Mouse (Mus musculus) forelimb bud, embryonic 11.5 days (tissue): Measurements from ENCODE around the gene Zc3h12b.
"Not testable (repeated sequence)": the region's sequence is repeated elsewhere in the genome, so short reads cannot be mapped to it uniquely, and the experiment has no call there.

ENCODE experiments used
- DNase-seq: peaks from one replicate; pipeline ENCODE4 v3.0.0-alpha.2; 2012; ENCODE audit warnings: low read depth, low spot score

The Zc3h12b gene

GRCm38 (mm10) chrX:95711227-95712111 is at the start of gene Zc3h12b:
Gene Zc3h12b, plus strand, starts transcription at chrX:95711678.
- peak; percentile 77 for DNase-seq

- DNase-seq = no peak
Observed at GRCm38 (mm10) chrX:95682206-95682605, 29.3 kb upstream of the Zc3h12b start.

- no peak for DNase-seq
Observed at GRCm38 (mm10) chrX:95687119-95687518, 24.4 kb upstream of the Zc3h12b start.

GRCm38 (mm10) chrX:95738253-95738652 is 26.8 kb downstream of the Zc3h12b start:
- peak; percentile 2 for DNase-seq

DNA sequence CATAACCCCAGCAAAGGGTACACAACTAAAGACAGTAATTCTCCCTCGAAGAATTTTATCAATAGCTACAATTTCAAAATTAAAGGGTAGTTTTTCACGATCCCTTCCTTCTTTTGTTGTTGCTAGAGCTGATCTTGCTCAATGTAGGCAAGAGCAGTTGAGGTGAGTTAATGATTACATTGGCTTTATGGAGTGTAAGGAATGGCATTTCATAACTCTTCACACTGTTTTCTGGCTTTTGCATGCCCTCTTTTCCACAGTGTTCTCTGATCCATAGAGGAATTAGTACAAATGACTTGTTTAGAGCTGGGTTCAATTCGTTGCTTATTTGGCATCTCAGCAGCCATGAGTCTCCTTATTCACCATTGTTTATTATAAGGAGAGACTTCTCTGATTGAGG is 84.4 kb downstream of the Zc3h12b start:
- DNase-seq = no peak

GRCm38 (mm10) chrX:95801790-95802189 is 90.3 kb downstream of the Zc3h12b start:
- DNase-seq = no peak

DNA sequence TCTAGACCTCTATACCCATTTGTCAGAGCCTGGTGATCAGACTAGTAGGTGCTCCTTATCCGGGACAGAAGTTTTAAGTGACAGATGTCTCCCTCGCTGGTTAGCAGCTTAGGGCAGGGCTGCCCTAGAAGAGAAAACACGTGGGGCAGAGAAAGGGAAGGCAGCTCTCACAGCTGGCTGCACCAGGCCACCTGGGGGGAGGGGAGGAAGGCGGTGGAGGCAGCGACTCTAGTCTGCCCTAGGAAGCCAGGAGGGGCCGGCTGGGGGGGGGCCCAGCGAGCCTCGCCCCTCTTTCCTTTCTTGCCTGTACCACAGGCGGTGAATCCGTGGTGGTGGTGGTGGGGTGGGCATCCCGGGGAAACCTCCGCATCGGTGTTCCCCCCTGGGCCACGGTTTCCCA is 141.3 kb downstream of the Zc3h12b start:
- DNase-seq = peak; percentile 0

DNA sequence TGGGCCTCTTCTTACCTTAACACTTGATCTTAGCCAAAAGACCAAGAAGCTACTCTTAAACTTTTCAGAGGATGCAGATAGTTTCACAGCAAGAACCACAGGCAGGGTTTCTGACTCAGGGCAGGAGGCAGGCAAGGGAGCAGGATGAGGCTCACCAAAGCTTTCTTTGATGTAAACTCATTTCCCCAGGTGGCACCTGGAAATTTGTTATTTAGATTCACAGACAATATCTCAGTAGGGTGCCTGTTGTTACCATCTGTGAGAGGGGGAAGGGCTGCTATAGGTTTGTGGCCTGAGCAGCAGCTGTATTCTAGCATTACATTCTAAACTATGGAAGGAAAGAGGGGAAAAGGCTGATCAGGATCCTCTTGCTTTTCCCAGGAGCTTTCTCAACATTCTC is 169.6 kb downstream of the Zc3h12b start:
- DNase-seq = no peak

DNA sequence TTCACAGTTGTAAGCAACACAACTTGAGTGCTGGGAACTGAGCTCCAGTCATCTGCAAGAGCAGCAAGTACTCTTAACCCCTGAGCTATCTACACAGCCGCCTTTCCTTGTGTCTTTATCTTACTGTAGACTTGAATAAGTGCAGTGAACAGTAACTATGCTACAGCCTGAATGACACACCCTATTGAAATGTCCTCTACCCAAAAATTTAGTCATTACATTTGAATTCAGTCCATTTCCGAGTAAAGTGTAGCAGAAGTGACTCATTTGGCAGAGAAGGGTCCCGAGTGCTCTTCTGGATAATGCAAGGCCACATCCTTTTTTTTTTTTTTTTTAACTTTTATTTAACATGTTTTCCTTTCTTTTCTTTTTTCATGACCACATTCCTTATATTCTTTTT is 191.2 kb downstream of the Zc3h12b start:
- no peak for DNase-seq

GRCm38 (mm10) chrX:95935481-95935880 is 224.0 kb downstream of the Zc3h12b start:
- no peak for DNase-seq

GRCm38 (mm10) chrX:95945496-95945895 is 234.0 kb downstream of the Zc3h12b start:
- DNase-seq = no peak

DNA sequence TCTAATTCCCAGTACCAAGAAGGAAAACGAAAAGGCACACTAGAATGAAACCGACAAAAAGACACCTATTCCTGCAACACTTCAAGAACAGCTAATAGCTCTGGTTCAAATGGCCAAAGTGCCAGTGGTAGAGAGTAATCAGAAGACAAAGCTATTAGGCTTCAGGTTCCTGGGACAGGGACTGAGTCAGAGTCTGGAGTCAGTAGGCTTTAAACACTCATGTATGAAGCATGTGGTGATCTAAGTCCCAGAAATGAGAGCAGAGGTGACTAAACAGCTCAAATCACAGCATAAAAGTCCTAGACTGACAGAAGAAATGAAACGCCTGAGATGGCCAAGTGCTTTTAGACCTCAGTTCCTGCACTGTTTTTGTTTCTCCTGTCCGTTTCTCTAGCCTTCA is 236.7 kb downstream of the Zc3h12b start:
- DNase-seq = no peak

GRCm38 (mm10) chrX:95950776-95951175 is 239.3 kb downstream of the Zc3h12b start:
- peak; percentile 24 for DNase-seq

DNA sequence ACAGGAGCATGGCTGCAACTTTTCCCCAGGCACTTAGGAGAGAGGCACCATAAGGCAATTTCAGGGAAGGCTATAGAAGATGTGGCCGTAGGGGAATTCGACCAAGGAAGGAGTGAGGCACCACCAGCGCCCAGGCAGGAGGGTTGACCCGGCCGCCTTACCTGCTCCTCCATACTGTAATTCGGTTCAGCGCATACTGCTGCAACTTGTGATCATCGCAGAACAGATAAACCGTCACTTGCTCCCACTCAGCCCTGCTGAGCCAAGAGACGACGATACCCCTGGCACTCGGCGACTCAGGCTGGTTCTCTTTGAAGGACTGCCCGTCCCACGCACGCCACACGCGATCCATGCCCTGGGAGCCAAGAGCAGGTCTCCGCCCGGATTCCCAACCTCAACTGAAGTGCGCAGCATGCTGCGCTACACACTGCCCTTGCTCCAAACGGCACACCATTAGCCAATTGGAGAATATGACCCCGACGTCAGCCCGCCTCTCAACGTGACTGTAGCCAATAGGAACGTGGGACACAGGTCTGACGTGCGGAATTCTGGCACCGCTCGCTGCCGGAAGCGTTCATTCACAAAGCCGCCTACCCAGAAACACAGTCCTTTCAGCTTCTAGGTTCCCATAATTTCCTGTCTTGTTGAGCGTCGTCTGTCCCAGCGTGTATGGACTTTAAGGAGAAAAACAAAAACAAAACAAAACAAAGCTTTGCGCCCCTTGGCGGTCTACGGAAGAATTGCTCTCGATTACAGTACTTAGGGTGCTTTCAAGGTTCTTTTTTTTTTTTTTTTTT is 245.2 kb downstream of the Zc3h12b start, which contains the start of gene Las1l:
Gene Las1l (minus strand): TSS at position 466 of the 797 bp plus-strand sequence.
- DNase-seq = peak; percentile 90

- DNase-seq = not testable (repeated sequence)
Observed at GRCm38 (mm10) chrX:95957461-95957860, 246.0 kb downstream of the Zc3h12b start.

GRCm38 (mm10) chrX:95963366-95963765 is 251.9 kb downstream of the Zc3h12b start:
- DNase-seq = no peak

GRCm38 (mm10) chrX:95965036-95965435 is 253.6 kb downstream of the Zc3h12b start:
- DNase-seq = no peak

- DNase-seq = peak; percentile 77
Observed at GRCm38 (mm10) chrX:95967847-95968593, 256.5 kb downstream of the Zc3h12b start.

DNA sequence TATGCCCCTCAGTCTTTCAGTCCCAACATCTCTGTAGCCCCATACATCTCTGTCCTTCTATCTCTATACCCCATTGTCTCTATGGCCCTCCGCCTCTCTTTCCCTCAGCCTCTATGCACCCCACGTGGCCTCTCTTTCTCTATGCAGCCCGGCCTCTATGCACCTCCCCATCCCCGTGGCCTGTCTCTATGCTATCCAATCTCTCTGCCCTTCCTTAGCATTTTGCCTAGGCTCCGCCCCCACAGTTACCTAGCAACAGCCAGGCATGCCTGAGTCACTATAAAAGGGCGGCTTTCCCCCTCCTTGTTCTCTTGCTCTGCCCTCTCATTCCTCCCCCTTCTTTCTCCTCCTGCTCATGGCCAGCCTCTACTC is 257.1 kb downstream of the Zc3h12b start:
- DNase-seq = peak; percentile 85

GRCm38 (mm10) chrX:95969116-95969515 is 257.6 kb downstream of the Zc3h12b start:
- DNase-seq = no peak

- DNase-seq = no peak
Observed at GRCm38 (mm10) chrX:95969936-95970335, 258.5 kb downstream of the Zc3h12b start.
